Mouse (Mus musculus) erythroblast, adult 5-6 weeks (primary cell): ENCODE data around the gene Xirp1. TPM values are rescaled to one million over a fixed set of nuclear protein-coding genes. Genes with fewer than 3 reads are reported as not detected.

ENCODE experiments used
- ATAC-seq: replicated peaks from 2 replicates; pipeline ENCODE4 v1.8.0; 2016; ENCODE audit warnings: moderate number of reproducible peaks, mild to moderate bottlenecking, moderate TSS enrichment, inconsistent platforms; ENCODE audit not compliant: poor library complexity, low FRiP score, severe bottlenecking
- total RNA-seq, 2 experiments: library from RNA; stranded (forward) in 1 of 2; stranded (reverse) in 1 of 2; fragments of 150-400 nt in 1 of 2; fragments of 200-764, 138-1000 nt in 1 of 2; gene quantifications; 2 replicates each; pipeline versions ENCODE4 v1.2.3 to v1.2.4; 2015 to 2017; ENCODE audit warnings: low replicate concordance in 2 of 2

The Xirp1 gene
- total RNA-seq, 2 experiments from 2014 or later, result not detected

- ATAC-seq, result no peak
These were observed 29.2 kb downstream of the Xirp1 start for GRCm38 (mm10) chr9:119994207-119994606.

- ATAC-seq, result no peak
These were observed 30.1 kb downstream of the Xirp1 start for GRCm38 (mm10) chr9:119993092-119993844.

- no peak for ATAC-seq
These were observed 32.1 kb downstream of the Xirp1 start for GRCm38 (mm10) chr9:119991310-119991709.

- no peak for ATAC-seq
These were observed 35.1 kb downstream of the Xirp1 start for GRCm38 (mm10) chr9:119988304-119988703.

GRCm38 (mm10) chr9:119985881-119986574 lies 37.4 kb downstream of the Xirp1 start:
- no peak for ATAC-seq

GRCm38 (mm10) chr9:119984536-119985011 lies 38.8 kb downstream of the Xirp1 start, which contains the start of gene Csrnp1:
Gene Csrnp1 (minus strand): TSS chr9:119984658.
- no peak for ATAC-seq

- no peak for ATAC-seq
These were observed 39.5 kb downstream of the Xirp1 start for GRCm38 (mm10) chr9:119983585-119984535.

GRCm38 (mm10) chr9:119982956-119983551 lies 40.3 kb downstream of the Xirp1 start:
- no peak for ATAC-seq

GRCm38 (mm10) chr9:119982241-119982811 lies 41.1 kb downstream of the Xirp1 start:
- no peak for ATAC-seq

GRCm38 (mm10) chr9:119981183-119982179 lies 41.9 kb downstream of the Xirp1 start:
- no peak for ATAC-seq

GRCm38 (mm10) chr9:119980770-119981182 lies 42.6 kb downstream of the Xirp1 start:
- no peak for ATAC-seq

GRCm38 (mm10) chr9:119979749-119980148 lies 43.6 kb downstream of the Xirp1 start:
- no peak for ATAC-seq

- no peak for ATAC-seq
These were observed 44.5 kb downstream of the Xirp1 start for GRCm38 (mm10) chr9:119978811-119979441.

GRCm38 (mm10) chr9:119978151-119978810 lies 45.1 kb downstream of the Xirp1 start:
- ATAC-seq, result no peak

GRCm38 (mm10) chr9:119977557-119978060 lies 45.8 kb downstream of the Xirp1 start:
- ATAC-seq, result no peak

GRCm38 (mm10) chr9:119976704-119977556 lies 46.5 kb downstream of the Xirp1 start:
- ATAC-seq, result no peak
